ENCODE assay signal across 9 mouse cellular contexts in genomic region chr4:108364111-108364476, GRCm38 (mm10). TPM values are rescaled to one million over a fixed set of nuclear protein-coding genes. Genes with fewer than 3 reads are reported as not detected.
A peak's percentile ranks its signal among the peaks of the same experiment; 100 is the strongest.
DNase-seq lines count a peak whose midpoint lies in the region; ATAC-seq lines count a peak whose summit lies in the region.
"Had no signal": no experiment of that assay in that cellular context is flagged by ENCODE, and none has a peak within 500 bp of the region (broad histone marks: within the 10 kb centered on the region; RNA-seq: fewer than 3 reads in every experiment).

No protein-coding gene starts in this region.

- peak; percentile 39 for DNase-seq in gastrocnemius, postnatal 25 days
- DNase-seq in gastrocnemius, postnatal 10 days = no peak
- DNase-seq in neural tube, embryonic 11.5 days (ENCODE audit: low spot score) = no peak
- no peak for DNase-seq in layer of hippocampus, postnatal 25 days (ENCODE audit: extremely low spot score in 1 of 2, low spot score in 1 of 2)

- no peaks in the 10 kb centered on the region for H3K27me3 ChIP-seq in neural tube, embryonic 11.5 days (ENCODE audit: control insufficient read depth, insufficient read depth, low read length)
- no peaks in the 10 kb centered on the region for H3K27me3 ChIP-seq in neural tube, embryonic 15.5 days (replicated peaks)
- H3K27me3 ChIP-seq in heart, embryonic 15.5 days = no peaks in the 10 kb centered on the region
- H3K27me3 ChIP-seq in stomach, embryonic 15.5 days (replicated peaks) = no peaks in the 10 kb centered on the region
- H3K27me3 ChIP-seq: hindbrain, embryonic 15.5 days had no signal

- H3K4me1 ChIP-seq in neural tube, embryonic 11.5 days (ENCODE audit: control insufficient read depth, insufficient read depth, low read length) = peaks cover 34% of the 10 kb centered on the region
- peaks cover 42% of the 10 kb centered on the region for H3K4me1 ChIP-seq in neural tube, embryonic 15.5 days
- H3K4me1 ChIP-seq in heart, embryonic 15.5 days (replicated peaks) = peaks cover 42% of the 10 kb centered on the region
- H3K4me1 ChIP-seq in stomach, embryonic 15.5 days = peaks cover 26% of the 10 kb centered on the region

- H3K9me3 ChIP-seq in neural tube, embryonic 11.5 days (ENCODE audit: control insufficient read depth, low read length) = no peaks in the 10 kb centered on the region
- H3K9me3 ChIP-seq in neural tube, embryonic 15.5 days (replicated peaks) = no peaks in the 10 kb centered on the region
- no peaks in the 10 kb centered on the region for H3K9me3 ChIP-seq in heart, embryonic 15.5 days (replicated peaks)
- no peaks in the 10 kb centered on the region for H3K9me3 ChIP-seq in stomach, embryonic 15.5 days
- H3K9me3 ChIP-seq: hindbrain, embryonic 15.5 days had no signal

- no peaks in the 10 kb centered on the region for H3K36me3 ChIP-seq in neural tube, embryonic 11.5 days (ENCODE audit: control insufficient read depth, insufficient read depth, low read length)
- no peaks in the 10 kb centered on the region for H3K36me3 ChIP-seq in neural tube, embryonic 15.5 days
- H3K36me3 ChIP-seq in heart, embryonic 15.5 days = no peaks in the 10 kb centered on the region
- no peaks in the 10 kb centered on the region for H3K36me3 ChIP-seq in stomach, embryonic 15.5 days
- H3K36me3 ChIP-seq: hindbrain, embryonic 15.5 days had no signal

- no peak overlapping the region for H3K4me2 ChIP-seq in neural tube, embryonic 11.5 days (ENCODE audit: low read depth)
- H3K4me2 ChIP-seq in neural tube, embryonic 15.5 days = no peak overlapping the region
- peak overlapping the region; percentile 23 for H3K4me2 ChIP-seq in heart, embryonic 15.5 days
- H3K4me2 ChIP-seq in stomach, embryonic 15.5 days = no peak overlapping the region
- H3K4me2 ChIP-seq: hindbrain, embryonic 15.5 days had no signal

- peak overlapping the region; percentile 85 for H3K27ac ChIP-seq in neural tube, embryonic 11.5 days (ENCODE audit: low read depth, low read length)
- no peak overlapping the region for H3K27ac ChIP-seq in neural tube, embryonic 15.5 days (replicated peaks)
- H3K27ac ChIP-seq in heart, embryonic 15.5 days = peak overlapping the region; percentile 91
- H3K27ac ChIP-seq in stomach, embryonic 15.5 days = peak overlapping the region; percentile 90
- H3K27ac ChIP-seq: hindbrain, embryonic 15.5 days had no signal

- no peak overlapping the region; the same call in 1 of the 2 replicates for H3K9ac ChIP-seq in neural tube, embryonic 11.5 days (ENCODE audit: low read length)
- H3K9ac ChIP-seq in neural tube, embryonic 15.5 days (replicated peaks) = no peak overlapping the region
- peak overlapping the region; percentile 3; the same call in 1 of the 2 replicates for H3K9ac ChIP-seq in heart, embryonic 15.5 days
- no peak overlapping the region for H3K9ac ChIP-seq in stomach, embryonic 15.5 days
- H3K9ac ChIP-seq: hindbrain, embryonic 15.5 days had no signal

- ATAC-seq in neural tube, embryonic 11.5 days (ENCODE audit: insufficient read depth, low FRiP score, low TSS enrichment) = no peak
- no peak for ATAC-seq in neural tube, embryonic 15.5 days (ENCODE audit: low FRiP score)
- peak; percentile 58 for ATAC-seq in heart, embryonic 15.5 days (replicated peaks; ENCODE audit: insufficient number of reproducible peaks, insufficient read depth, low FRiP score, low read depth)
- ATAC-seq in stomach, embryonic 15.5 days (ENCODE audit: insufficient read depth, low FRiP score, low read depth) = no peak
- ATAC-seq in megakaryocyte, adult 5-6 weeks (ENCODE audit: poor library complexity, severe bottlenecking) = no peak

- WGBS in neural tube, embryonic 11.5 days = 17% methylated on average over 5 of the region's 5 CpGs
- 11% methylated on average over 5 of the region's 5 CpGs for WGBS in neural tube, embryonic 15.5 days
- 15% methylated on average over 5 of the region's 5 CpGs for WGBS in heart, embryonic 15.5 days
- WGBS in stomach, embryonic 15.5 days = 21% methylated on average over 5 of the region's 5 CpGs

- no peak overlapping the region for H3K4me3 ChIP-seq in neural tube, embryonic 11.5 days (ENCODE audit: low read depth, low read length)
- H3K4me3 ChIP-seq in neural tube, embryonic 15.5 days (replicated peaks) = no peak overlapping the region
- H3K4me3 ChIP-seq in heart, embryonic 15.5 days = no peak overlapping the region
- no peak overlapping the region for H3K4me3 ChIP-seq in stomach, embryonic 15.5 days (replicated peaks)
- H3K4me3 ChIP-seq: hindbrain, embryonic 15.5 days had no signal

RNA-seq across cellular contexts. Expression of gene Shisal2a, which starts 19.1 kb away (rescaled TPM):
- not detected for total RNA-seq in gastrocnemius, postnatal 25 days (2021)
- not detected for total RNA-seq in gastrocnemius, postnatal 10 days (2021)
- polyA plus RNA-seq in neural tube, embryonic 11.5 days (2014; fragmentation: Nextera tagmentation; extraction: Ambion mirVana) = 2.7 and 4.3 TPM in 2 replicates
- polyA plus RNA-seq in neural tube, embryonic 15.5 days (2015; fragmentation: Nextera tagmentation; extraction: Ambion mirVana) = 4.0 and 6.3 TPM in 2 replicates
- polyA plus RNA-seq in heart, embryonic 15.5 days (2015; fragmentation: Nextera tagmentation; extraction: Ambion mirVana) = 1.2 and 1.3 TPM in 2 replicates
- 2.3 and 2.6 TPM in 2 replicates for polyA plus RNA-seq in stomach, embryonic 15.5 days (2015; fragmentation: Nextera tagmentation; extraction: Ambion mirVana)
- total RNA-seq in megakaryocyte, adult 5-6 weeks (2015) = not detected in 2 replicates
- total RNA-seq in megakaryocyte, adult 5-6 weeks (2017) = not detected in 2 replicates
- total RNA-seq in layer of hippocampus, postnatal 25 days (2021) = not detected

RNA-seq across cellular contexts. Expression of gene Coa7, which starts 36.2 kb away (rescaled TPM):
- total RNA-seq in gastrocnemius, postnatal 25 days (2021) = 10 to 100 TPM; 33.6 to 35.4 TPM
- 10 to 100 TPM; 21.7 to 24.4 TPM for total RNA-seq in gastrocnemius, postnatal 10 days (2021)
- 48.5 and 55.3 TPM in 2 replicates for polyA plus RNA-seq in neural tube, embryonic 11.5 days (2014; fragmentation: Nextera tagmentation; extraction: Ambion mirVana)
- 42.6 and 46.8 TPM in 2 replicates for polyA plus RNA-seq in neural tube, embryonic 15.5 days (2015; fragmentation: Nextera tagmentation; extraction: Ambion mirVana)
- polyA plus RNA-seq in heart, embryonic 15.5 days (2015; fragmentation: Nextera tagmentation; extraction: Ambion mirVana) = 41.2 and 48.0 TPM in 2 replicates
- 45.3 and 53.9 TPM in 2 replicates for polyA plus RNA-seq in stomach, embryonic 15.5 days (2015; fragmentation: Nextera tagmentation; extraction: Ambion mirVana)
- 4.3 and 10.3 TPM in 2 replicates for total RNA-seq in megakaryocyte, adult 5-6 weeks (2015)
- 3.8 and 14.3 TPM in 2 replicates for total RNA-seq in megakaryocyte, adult 5-6 weeks (2017)
- 10 to 100 TPM; 26.2 to 26.4 TPM for total RNA-seq in layer of hippocampus, postnatal 25 days (2021)

RNA-seq across cellular contexts. Expression of gene Gpx7, which starts 42.7 kb away (rescaled TPM):
- 1 to 10 TPM; 7.0 to 7.9 TPM for total RNA-seq in gastrocnemius, postnatal 25 days (2021)
- 10 to 100 TPM; 20.7 to 29.0 TPM for total RNA-seq in gastrocnemius, postnatal 10 days (2021)
- polyA plus RNA-seq in neural tube, embryonic 11.5 days (2014; fragmentation: Nextera tagmentation; extraction: Ambion mirVana) = 51.3 and 51.7 TPM in 2 replicates
- polyA plus RNA-seq in neural tube, embryonic 15.5 days (2015; fragmentation: Nextera tagmentation; extraction: Ambion mirVana) = 36.9 and 37.9 TPM in 2 replicates
- 60.4 and 60.6 TPM in 2 replicates for polyA plus RNA-seq in heart, embryonic 15.5 days (2015; fragmentation: Nextera tagmentation; extraction: Ambion mirVana)
- 53.9 and 54.6 TPM in 2 replicates for polyA plus RNA-seq in stomach, embryonic 15.5 days (2015; fragmentation: Nextera tagmentation; extraction: Ambion mirVana)
- 0.38 and 3.6 TPM in 2 replicates for total RNA-seq in megakaryocyte, adult 5-6 weeks (2015)
- 0.11 and 1.0 TPM in 2 replicates for total RNA-seq in megakaryocyte, adult 5-6 weeks (2017)
- total RNA-seq in layer of hippocampus, postnatal 25 days (2021) = 1 to 10 TPM; 4.7 to 7.0 TPM
